Mouse (Mus musculus): Measurements from ENCODE around the gene Atp6v1f. TPM values are rescaled to one million over a fixed set of nuclear protein-coding genes. Genes with fewer than 3 reads are reported as not detected.

The Atp6v1f gene
- total and polyA plus RNA-seq, 3 experiments, result 312 to 349 TPM; not detected in 1

GRCm38 (mm10) chr6:29430681-29431420, 36.7 kb upstream of the Atp6v1f start:
- Histone ChIP-seq H3K4me3 (ENCODE audit: control insufficient read depth in 1 of 2, insufficient read depth in 1 of 2, low read depth in 2 of 2, low read length in 2 of 2) (no peak overlapping the region), H3K79me2 (ENCODE audit: control insufficient read depth, insufficient read depth, low read length, poor library complexity) (no peaks in the 10 kb centered on the region), H3K9ac (ENCODE audit: control insufficient read depth, low read depth, low read length, poor library complexity, severe bottlenecking) (peak overlapping the region; percentile 10; the same call in 1 of the 2 replicates), H3K4me1 (ENCODE audit: control insufficient read depth in 1 of 2, insufficient read depth in 2 of 2, low read length in 2 of 2) (peaks cover 0 to 24% of the 10 kb centered on the region in 2 experiments; a peak in 3 of 4 replicates), H3K36me3 (ENCODE audit: control insufficient read depth in 1 of 2, insufficient read depth in 2 of 2, low read length in 2 of 2) (peaks cover 0 to 3% of the 10 kb centered on the region in 2 experiments; a peak in 1 of 4 replicates), H3K9me3 (replicated peaks; ENCODE audit: insufficient read depth, low read length) (no peaks in the 10 kb centered on the region), H3K27ac (ENCODE audit: control insufficient read depth, low read depth, low read length) (no peak overlapping the region), H3K27me3 (ENCODE audit: control insufficient read depth in 1 of 2, insufficient read depth in 2 of 2, low read length in 2 of 2) (no peaks in the 10 kb centered on the region)
- TF ChIP-seq USF2 (IDR thresholded peaks at IDR 0.05; ENCODE audit: borderline replicate concordance in 1 of 2, insufficient read depth in 1 of 2, low read depth in 1 of 2, low read length in 2 of 2) (no peak), HCFC1 (IDR thresholded peaks at IDR 0.05; ENCODE audit: low read depth, low read length) (no peak), KAT2A (conservative IDR thresholded peaks at IDR 0.05; ENCODE audit: low read depth, low read length) (no peak), RAD21 (IDR thresholded peaks at IDR 0.05; ENCODE audit: low read depth, low read length) (no peak), RCOR1 (IDR thresholded peaks at IDR 0.05; ENCODE audit: low read depth, low read length) (no peak), E2F4 (IDR thresholded peaks at IDR 0.05; ENCODE audit: borderline replicate concordance, low read depth, low read length) (no peak), NRF1 (IDR thresholded peaks at IDR 0.05; ENCODE audit: insufficient read depth, low read depth, low read length, poor library complexity, severe bottlenecking) (no peak), ZNF384 (IDR thresholded peaks at IDR 0.05; ENCODE audit: low read depth, low read length) (no peak), POLR2A (IDR thresholded peaks at IDR 0.05; ENCODE audit: control insufficient read depth in 1 of 2, insufficient read depth in 1 of 2, low read depth in 1 of 2, low read length in 2 of 2, poor library complexity in 1 of 2) (no peak), CHD1 (IDR thresholded peaks at IDR 0.05; ENCODE audit: low read depth, low read length) (no peak), MYC (IDR thresholded peaks at IDR 0.05; ENCODE audit: low read depth, low read length) (no peak), MAFK (IDR thresholded peaks at IDR 0.05; ENCODE audit: borderline replicate concordance, low read depth, low read length) (no peak), GABPA (IDR thresholded peaks at IDR 0.05; ENCODE audit: low read depth, low read length) (no peak), CHD2 (IDR thresholded peaks at IDR 0.05; ENCODE audit: low read length) (no peak)
- DNase-seq (ENCODE audit: low read depth, low spot score), result no peak

GRCm38 (mm10) chr6:29431473-29431872, 36.0 kb upstream of the Atp6v1f start:
- no peak overlapping the region for H3K9ac ChIP-seq (ENCODE audit: control insufficient read depth, low read depth, low read length, poor library complexity, severe bottlenecking)
- H3K4me1 ChIP-seq (ENCODE audit: control insufficient read depth in 1 of 2, insufficient read depth in 2 of 2, low read length in 2 of 2), result peaks cover 0 to 28% of the 10 kb centered on the region in 2 experiments; a peak in 3 of 4 replicates
- H3K36me3 ChIP-seq (ENCODE audit: control insufficient read depth in 1 of 2, insufficient read depth in 2 of 2, low read length in 2 of 2), result peaks cover 0 to 3% of the 10 kb centered on the region in 2 experiments; a peak in 1 of 4 replicates
- no peaks in the 10 kb centered on the region for H3K79me2 ChIP-seq (ENCODE audit: control insufficient read depth, insufficient read depth, low read length, poor library complexity)
- no peak overlapping the region for H3K4me3 ChIP-seq (ENCODE audit: control insufficient read depth in 1 of 2, insufficient read depth in 1 of 2, low read depth in 2 of 2, low read length in 2 of 2)
- no peak for TF ChIP-seq CHD2 (IDR thresholded peaks at IDR 0.05; ENCODE audit: low read length)
- TF ChIP-seq GATA1 (IDR thresholded peaks at IDR 0.05; ENCODE audit: low read depth, low read length), result no peak
- no peak for TF ChIP-seq MXI1 (IDR thresholded peaks at IDR 0.05; ENCODE audit: low read depth, low read length)
- no peak for TF ChIP-seq ZC3H11A (IDR thresholded peaks at IDR 0.05; ENCODE audit: low read depth, low read length)
- TF ChIP-seq USF1 (IDR thresholded peaks at IDR 0.05; ENCODE audit: low read depth, low read length), result no peak
- TF ChIP-seq NRF1 (IDR thresholded peaks at IDR 0.05; ENCODE audit: insufficient read depth, low read depth, low read length, poor library complexity, severe bottlenecking), result no peak
- TF ChIP-seq MYB (IDR thresholded peaks at IDR 0.05; ENCODE audit: low read depth, low read length), result no peak
- H3K27ac ChIP-seq (ENCODE audit: control insufficient read depth, low read depth, low read length), result no peak overlapping the region
- H3K9me3 ChIP-seq (replicated peaks; ENCODE audit: insufficient read depth, low read length), result no peaks in the 10 kb centered on the region
- DNase-seq (ENCODE audit: low read depth, low spot score), result no peak
- no peaks in the 10 kb centered on the region for H3K27me3 ChIP-seq (ENCODE audit: control insufficient read depth in 1 of 2, insufficient read depth in 2 of 2, low read length in 2 of 2)
